In the genomic region with DNA sequence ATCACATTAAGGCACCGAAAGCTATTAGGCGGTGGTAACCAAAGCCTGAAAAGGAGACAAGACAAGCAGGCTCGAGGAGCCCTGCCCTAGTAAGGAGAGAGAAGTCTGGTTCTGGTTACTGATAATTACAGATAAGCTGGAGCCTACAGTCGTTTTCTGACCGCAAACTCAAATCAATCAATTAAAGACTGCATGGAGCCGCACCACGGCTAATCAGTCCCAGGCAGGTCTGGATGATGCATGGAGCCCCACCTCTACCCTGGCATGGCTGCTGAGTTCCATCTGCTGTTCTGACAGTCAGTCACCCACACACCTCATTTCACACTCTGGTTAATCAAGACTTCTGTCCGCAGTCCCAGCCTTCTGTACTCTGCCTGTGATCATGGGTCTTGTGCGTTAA, we compare ENCODE assay signal across 12 mouse cellular contexts.
DNase-seq lines count a peak whose midpoint lies in the region; ATAC-seq lines count a peak whose summit lies in the region.
"Had no signal": no experiment of that assay in that cellular context is flagged by ENCODE, and none has a peak within 500 bp of the region (broad histone marks: within the 10 kb centered on the region; RNA-seq: fewer than 3 reads in every experiment).

No protein-coding gene starts in this region.

- no peaks in the 10 kb centered on the region for H3K4me1 ChIP-seq in kidney, embryonic 14.5 days (ENCODE audit: control insufficient read depth, insufficient read depth, low read length)
- H3K4me1 ChIP-seq in kidney, embryonic 16.5 days (ENCODE audit: insufficient read depth, low read length): no peaks in the 10 kb centered on the region
- peaks cover 19% of the 10 kb centered on the region for H3K4me1 ChIP-seq in embryonic facial prominence, embryonic 12.5 days
- H3K4me1 ChIP-seq in liver, embryonic 12.5 days: peaks cover 48% of the 10 kb centered on the region

- DNase-seq in c-Kit-negative CD71-positive TER-119-positive erythroid progenitor cells, embryonic 14.5 days (ENCODE audit: low read depth, low spot score): peak; percentile 50
- DNase-seq in gastrocnemius, postnatal 25 days: no peak
- DNase-seq in left cerebral cortex, postnatal 36 days (ENCODE audit: low spot score in 2 of 2): no peak
- DNase-seq: kidney, adult 2 months; thymus, postnatal 25 days had no signal

- 32% methylated on average over 9 of the region's 9 CpGs for WGBS in kidney, embryonic 14.5 days
- 46% methylated on average over 9 of the region's 9 CpGs for WGBS in kidney, embryonic 16.5 days
- WGBS in embryonic facial prominence, embryonic 12.5 days: 16% methylated on average over 9 of the region's 9 CpGs
- WGBS in liver, embryonic 12.5 days (ENCODE audit: insufficient replicate concordance): 35% methylated on average over 9 of the region's 9 CpGs

- intact Hi-C loops in left cerebral cortex, postnatal 36 days (cut with DNase I): no loop called here

- no peaks in the 10 kb centered on the region for H3K27me3 ChIP-seq in kidney, embryonic 14.5 days (ENCODE audit: control insufficient read depth, insufficient read depth, low read length)
- H3K27me3 ChIP-seq in kidney, embryonic 16.5 days (ENCODE audit: insufficient read depth, low read length): no peaks in the 10 kb centered on the region
- no peaks in the 10 kb centered on the region; the same call in 1 of the 2 replicates for H3K27me3 ChIP-seq in embryonic facial prominence, embryonic 12.5 days
- no peaks in the 10 kb centered on the region for H3K27me3 ChIP-seq in liver, embryonic 12.5 days (replicated peaks)
- H3K27me3 ChIP-seq: CH12.LX had no signal

- no peak overlapping the region for H3K4me3 ChIP-seq in kidney, embryonic 14.5 days (ENCODE audit: low read length)
- no peak overlapping the region for H3K4me3 ChIP-seq in kidney, embryonic 16.5 days (ENCODE audit: low read length)
- H3K4me3 ChIP-seq in embryonic facial prominence, embryonic 12.5 days: no peak overlapping the region
- H3K4me3 ChIP-seq in liver, embryonic 12.5 days: peak overlapping the region; percentile 29; the same call in 1 of the 2 replicates

- H3K9ac ChIP-seq in kidney, embryonic 14.5 days (ENCODE audit: low read depth, low read length): no peak overlapping the region
- no peak overlapping the region for H3K9ac ChIP-seq in kidney, embryonic 16.5 days (replicated peaks; ENCODE audit: low read length)
- no peak overlapping the region for H3K9ac ChIP-seq in embryonic facial prominence, embryonic 12.5 days
- H3K9ac ChIP-seq in liver, embryonic 12.5 days: no peak overlapping the region

- peak; percentile 32; the same call in 1 of the 2 replicates for ATAC-seq in kidney, embryonic 14.5 days (ENCODE audit: low FRiP score, low TSS enrichment)
- ATAC-seq in kidney, embryonic 16.5 days (ENCODE audit: low FRiP score, low TSS enrichment): no peak; the same call in 1 of the 2 replicates
- ATAC-seq in embryonic facial prominence, embryonic 12.5 days (ENCODE audit: insufficient number of reproducible peaks, insufficient read depth, low FRiP score, low TSS enrichment): peak; percentile 78
- ATAC-seq in liver, embryonic 12.5 days: peak; percentile 98
- ATAC-seq in activated CD4-positive, CD25-positive, alpha-beta regulatory T cell, adult 4 months: no peak
- ATAC-seq: forebrain, embryonic 16.5 days had no signal

- no peak overlapping the region for H3K27ac ChIP-seq in kidney, embryonic 14.5 days (ENCODE audit: low read depth, low read length)
- no peak overlapping the region for H3K27ac ChIP-seq in kidney, embryonic 16.5 days (ENCODE audit: low read length)
- H3K27ac ChIP-seq in embryonic facial prominence, embryonic 12.5 days: 0 out of 2 replicates have a peak overlapping the region, but pooled peaks have one; percentile 50
- peak overlapping the region; percentile 89 for H3K27ac ChIP-seq in liver, embryonic 12.5 days

- no peaks in the 10 kb centered on the region for H3K9me3 ChIP-seq in kidney, embryonic 14.5 days (ENCODE audit: control insufficient read depth, low read length)
- H3K9me3 ChIP-seq in kidney, embryonic 16.5 days (ENCODE audit: low read length): no peaks in the 10 kb centered on the region
- H3K9me3 ChIP-seq in embryonic facial prominence, embryonic 12.5 days: no peaks in the 10 kb centered on the region
- no peaks in the 10 kb centered on the region for H3K9me3 ChIP-seq in liver, embryonic 12.5 days (replicated peaks)

- no peaks in the 10 kb centered on the region for H3K36me3 ChIP-seq in kidney, embryonic 14.5 days (ENCODE audit: control insufficient read depth, insufficient read depth, low read length)
- H3K36me3 ChIP-seq in kidney, embryonic 16.5 days (ENCODE audit: insufficient read depth, low read length): no peaks in the 10 kb centered on the region
- no peaks in the 10 kb centered on the region for H3K36me3 ChIP-seq in embryonic facial prominence, embryonic 12.5 days
- H3K36me3 ChIP-seq in liver, embryonic 12.5 days: no peaks in the 10 kb centered on the region

- H3K4me2 ChIP-seq in kidney, embryonic 14.5 days (replicated peaks; ENCODE audit: low read depth, low read length): no peak overlapping the region
- no peak overlapping the region for H3K4me2 ChIP-seq in kidney, embryonic 16.5 days (replicated peaks; ENCODE audit: low read depth, low read length)
- H3K4me2 ChIP-seq in embryonic facial prominence, embryonic 12.5 days (replicated peaks): no peak overlapping the region
- H3K4me2 ChIP-seq in liver, embryonic 12.5 days: peak overlapping the region; percentile 60

Comparison
In these comparisons a context has a peak if more than half of its experiments do, and no peak if none do; other contexts are left out.
1. ATAC-seq: peak in kidney, embryonic 14.5 days (single experiment), embryonic facial prominence, embryonic 12.5 days (single experiment) and liver, embryonic 12.5 days (single experiment); none in kidney, embryonic 16.5 days (single experiment) and activated CD4-positive, CD25-positive, alpha-beta regulatory T cell, adult 4 months (single experiment).
2. H3K27ac ChIP-seq: peak in embryonic facial prominence, embryonic 12.5 days (single experiment) and liver, embryonic 12.5 days (single experiment); none in kidney, embryonic 14.5 days (single experiment) and kidney, embryonic 16.5 days (single experiment).